Mouse (Mus musculus): ENCODE data around the gene Tmem63c. TPM values are rescaled to one million over a fixed set of nuclear protein-coding genes. Genes with fewer than 3 reads are reported as not detected.

The Tmem63c gene
- polyA plus RNA-seq, 1 experiment from 2014 or later = not detected

DNA sequence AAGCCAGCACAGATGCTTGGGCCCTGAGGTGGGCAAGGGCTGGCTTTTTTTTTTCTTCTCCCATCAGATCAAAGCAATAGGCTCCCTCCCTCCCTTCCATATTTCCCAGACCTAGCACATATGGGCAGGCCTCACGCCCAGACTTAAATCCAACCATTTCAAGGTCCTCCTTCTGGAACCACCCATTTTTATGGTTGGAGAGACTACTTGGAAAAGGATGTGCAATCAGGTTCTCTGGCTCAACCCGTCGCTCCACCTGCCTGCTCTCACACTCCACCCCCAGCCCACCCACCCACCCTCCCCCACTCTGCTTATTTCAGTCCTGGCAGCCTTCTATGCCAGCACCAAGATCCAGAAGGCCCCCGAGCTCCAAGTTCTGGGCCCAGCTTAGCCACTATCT lies 34.6 kb upstream of the Tmem63c start:
- 68% methylated on average over 4 of the region's 4 CpGs for WGBS
- no peak overlapping the region for H3K9ac ChIP-seq (replicated peaks)
- no peaks in the 10 kb centered on the region for H3K36me3 ChIP-seq
- H3K4me2 ChIP-seq = no peak overlapping the region
- no peak overlapping the region for H3K4me3 ChIP-seq (replicated peaks)
- no peak overlapping the region for H3K27ac ChIP-seq
- peaks cover 10% of the 10 kb centered on the region for H3K4me1 ChIP-seq (replicated peaks)
- H3K9me3 ChIP-seq = no peaks in the 10 kb centered on the region
- H3K27me3 ChIP-seq = peaks cover 99% of the 10 kb centered on the region
- ATAC-seq (ENCODE audit: insufficient number of reproducible peaks, insufficient read depth, low FRiP score, low TSS enrichment, low read depth) = no peak

DNA sequence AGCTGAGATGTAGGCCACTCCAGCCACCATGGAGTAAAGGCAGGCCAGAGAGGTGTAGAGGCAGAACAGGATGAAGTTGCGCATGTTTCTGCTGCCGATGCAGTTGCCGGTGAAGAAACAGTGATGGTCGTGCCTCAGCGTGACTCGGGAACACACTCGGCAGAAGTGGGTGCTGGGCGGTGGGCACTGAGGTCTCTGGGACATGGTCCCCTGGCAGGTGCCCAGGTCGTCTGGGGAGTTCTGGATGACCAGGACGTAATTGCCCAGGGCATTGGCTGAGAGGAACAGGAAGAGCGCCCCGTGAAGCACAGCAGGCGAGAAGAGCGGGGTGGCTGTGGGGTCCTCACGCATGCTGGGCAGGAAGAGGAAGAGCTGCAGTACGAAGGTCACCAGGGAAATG lies 32.9 kb upstream of the Tmem63c start:
- H3K4me1 ChIP-seq (replicated peaks) = peaks cover 10% of the 10 kb centered on the region
- WGBS = 41% methylated on average over 16 of the region's 16 CpGs
- no peak overlapping the region for H3K9ac ChIP-seq (replicated peaks)
- no peaks in the 10 kb centered on the region for H3K36me3 ChIP-seq
- H3K27me3 ChIP-seq = peaks cover 99% of the 10 kb centered on the region
- H3K4me3 ChIP-seq (replicated peaks) = no peak overlapping the region
- no peaks in the 10 kb centered on the region for H3K9me3 ChIP-seq
- no peak overlapping the region for H3K27ac ChIP-seq
- ATAC-seq (ENCODE audit: insufficient number of reproducible peaks, insufficient read depth, low FRiP score, low TSS enrichment, low read depth) = no peak
- no peak overlapping the region for H3K4me2 ChIP-seq

DNA sequence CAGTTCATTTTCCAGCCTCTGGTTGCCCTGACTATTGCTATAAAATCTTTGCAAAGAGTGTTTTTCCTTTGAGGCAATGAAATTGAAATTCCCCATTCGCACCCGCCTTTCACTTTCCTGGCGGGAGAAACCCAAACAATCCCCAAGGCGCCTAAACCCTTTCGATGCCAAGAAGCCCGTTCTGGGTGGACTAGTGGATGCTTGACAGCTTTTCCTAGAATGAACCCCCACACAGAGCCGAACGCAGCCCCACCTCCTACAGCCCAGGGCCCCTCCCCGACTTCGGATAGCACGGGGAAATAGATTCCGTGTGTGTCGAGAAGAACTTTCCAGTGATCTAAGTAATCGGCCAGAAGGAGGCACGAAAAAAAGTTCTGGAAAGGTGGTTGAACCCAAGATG lies 31.8 kb upstream of the Tmem63c start:
- Histone ChIP-seq H3K27me3 (peaks cover 98% of the 10 kb centered on the region), H3K9ac (replicated peaks) (no peak overlapping the region), H3K36me3 (no peaks in the 10 kb centered on the region), H3K4me1 (replicated peaks) (peaks cover 7% of the 10 kb centered on the region), H3K9me3 (no peaks in the 10 kb centered on the region), H3K4me3 (replicated peaks) (no peak overlapping the region), H3K4me2 (no peak overlapping the region), H3K27ac (no peak overlapping the region)
- WGBS = 7% methylated on average over 15 of the region's 15 CpGs
- no peak for ATAC-seq (ENCODE audit: insufficient number of reproducible peaks, insufficient read depth, low FRiP score, low TSS enrichment, low read depth)

DNA sequence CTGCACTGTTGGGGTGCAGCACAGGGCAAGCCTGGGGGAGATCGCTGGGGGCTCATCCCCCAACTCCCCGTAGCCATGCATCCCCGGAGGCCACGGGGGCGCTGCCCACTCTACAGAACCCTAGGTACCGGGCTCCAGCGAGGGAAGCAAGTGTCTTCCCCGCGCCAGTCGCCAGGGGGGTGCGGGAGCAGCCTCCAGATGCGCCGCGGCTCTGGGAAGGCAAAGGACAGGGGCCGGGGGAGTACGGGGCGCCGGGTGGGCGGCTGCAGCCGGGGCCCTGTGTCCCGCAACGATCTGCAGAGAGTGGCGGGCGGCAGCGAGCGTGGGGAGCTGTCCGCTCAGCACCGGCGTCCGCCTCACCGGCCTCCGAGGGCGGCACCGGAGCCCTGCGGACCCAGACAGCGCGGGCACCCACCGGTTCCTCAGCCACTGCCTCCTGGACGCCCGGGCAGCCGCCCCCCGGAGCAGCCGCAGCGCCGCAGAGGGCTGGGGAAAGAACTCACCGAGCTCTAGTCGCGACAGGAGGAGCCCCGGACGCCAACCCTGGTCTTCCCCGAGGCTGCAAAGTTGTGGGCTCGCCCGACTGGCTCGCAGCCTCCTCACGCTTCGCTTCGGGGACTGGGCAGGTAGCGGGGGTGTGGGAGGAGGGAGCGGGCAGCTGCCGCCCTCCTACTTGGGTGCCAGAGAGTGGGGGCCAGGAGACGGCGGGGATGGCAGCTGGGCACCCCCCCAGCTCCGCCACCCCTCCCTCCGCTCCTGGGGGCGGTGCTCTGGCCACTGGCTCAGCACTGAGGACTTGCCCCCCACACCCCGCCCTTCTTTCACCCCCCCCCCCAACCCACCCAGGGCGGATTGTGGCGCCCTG lies 31.0 kb upstream of the Tmem63c start, which contains the start of gene Zdhhc22:
Gene Zdhhc22, minus strand, starts transcription at position 541 of the 865 bp plus-strand sequence.
- H3K4me3 ChIP-seq (replicated peaks) = peak within 1 kb of the TSS; percentile 27
- H3K36me3 ChIP-seq = no peaks in the 10 kb centered on the region
- H3K27ac ChIP-seq = no peak within 1 kb of the TSS
- ATAC-seq (ENCODE audit: insufficient number of reproducible peaks, insufficient read depth, low FRiP score, low TSS enrichment, low read depth) = peak; percentile 64; the same call in 1 of the 2 replicates
- H3K4me2 ChIP-seq = peak within 1 kb of the TSS; percentile 49
- H3K9ac ChIP-seq (replicated peaks) = no peak within 1 kb of the TSS
- H3K9me3 ChIP-seq = no peaks in the 10 kb centered on the region
- H3K27me3 ChIP-seq = peaks cover 98% of the 10 kb centered on the region
- peaks cover 7% of the 10 kb centered on the region for H3K4me1 ChIP-seq (replicated peaks)
- under 1% methylated on average over 63 of the region's 68 CpGs for WGBS

DNA sequence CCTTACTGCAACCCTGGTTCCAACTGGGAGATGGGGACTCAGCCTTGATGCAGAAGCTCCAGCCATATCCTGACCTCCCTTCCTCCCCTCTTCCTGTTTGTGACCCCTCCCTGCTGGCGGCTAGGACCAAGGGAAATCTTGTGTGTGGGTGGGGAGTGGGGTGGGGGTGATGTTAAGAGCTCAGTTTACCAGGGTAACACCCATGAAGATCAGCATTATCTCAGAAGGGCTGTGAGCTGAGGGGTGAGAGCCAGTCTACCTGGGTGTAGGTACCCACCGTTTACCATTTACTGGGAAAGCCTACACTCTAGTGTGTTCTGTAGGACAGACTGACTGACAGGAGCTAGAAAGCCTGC lies 30.4 kb upstream of the Tmem63c start:
- H3K4me3 ChIP-seq (replicated peaks) = no peak overlapping the region
- H3K27ac ChIP-seq = no peak overlapping the region
- H3K27me3 ChIP-seq = peaks cover 92% of the 10 kb centered on the region
- no peak overlapping the region for H3K9ac ChIP-seq (replicated peaks)
- H3K4me1 ChIP-seq (replicated peaks) = peaks cover 7% of the 10 kb centered on the region
- no peaks in the 10 kb centered on the region for H3K9me3 ChIP-seq
- no peaks in the 10 kb centered on the region for H3K36me3 ChIP-seq
- WGBS = 42% methylated on average over 2 of the region's 2 CpGs
- H3K4me2 ChIP-seq = no peak overlapping the region
- no peak for ATAC-seq (ENCODE audit: insufficient number of reproducible peaks, insufficient read depth, low FRiP score, low TSS enrichment, low read depth)

DNA sequence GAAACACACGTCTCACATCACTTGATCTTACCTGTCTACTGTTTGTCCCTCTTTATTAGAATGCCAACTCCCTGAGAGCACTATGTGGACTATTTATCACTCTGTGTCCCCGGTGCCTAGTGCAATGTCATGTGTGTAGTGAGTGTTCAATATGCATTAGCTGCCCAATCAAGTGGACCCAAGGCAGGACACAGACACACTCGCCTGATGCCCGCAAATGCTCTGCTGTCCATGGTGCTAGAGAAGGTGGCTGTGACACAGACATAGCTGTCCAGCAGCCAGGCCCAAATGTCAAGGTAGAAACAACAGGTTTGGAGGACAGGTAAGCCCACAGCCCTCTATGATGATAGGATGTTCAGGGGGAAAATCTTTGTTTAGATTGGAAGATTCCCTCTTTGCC lies 27.0 kb upstream of the Tmem63c start:
- WGBS = 40% methylated on average over 4 of the region's 4 CpGs

DNA sequence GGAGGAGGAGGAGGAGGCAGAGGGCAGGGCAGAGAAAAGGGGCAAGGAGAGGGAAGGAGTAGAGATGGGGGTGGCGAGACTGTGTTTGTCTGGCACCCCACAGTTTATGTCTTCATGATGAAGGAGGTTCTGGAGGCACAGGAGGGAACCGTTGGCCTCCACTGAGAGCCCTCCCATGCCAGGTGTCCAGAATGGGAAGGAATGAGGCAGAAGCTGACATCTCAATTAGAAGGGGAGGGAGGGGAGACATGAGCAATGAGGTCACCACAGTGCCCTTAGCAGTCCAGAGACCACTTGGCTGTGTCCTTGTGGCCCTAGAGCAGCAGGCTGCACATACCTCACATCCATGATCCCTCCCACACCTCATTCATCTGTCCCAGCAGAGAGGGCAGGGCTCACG lies 26.4 kb upstream of the Tmem63c start:
- H3K36me3 ChIP-seq = no peaks in the 10 kb centered on the region
- H3K4me3 ChIP-seq (replicated peaks) = no peak overlapping the region
- peaks cover 55% of the 10 kb centered on the region for H3K27me3 ChIP-seq
- H3K27ac ChIP-seq = no peak overlapping the region
- H3K4me1 ChIP-seq (replicated peaks) = peaks cover 7% of the 10 kb centered on the region
- no peak overlapping the region for H3K9ac ChIP-seq (replicated peaks)
- no peak overlapping the region for H3K4me2 ChIP-seq
- no peaks in the 10 kb centered on the region; the same call in 1 of the 2 replicates for H3K9me3 ChIP-seq
- WGBS = 71% methylated on average over 3 of the region's 3 CpGs
- no peak for ATAC-seq (ENCODE audit: insufficient number of reproducible peaks, insufficient read depth, low FRiP score, low TSS enrichment, low read depth)

More for the DNA sequence above, 27.0 kb upstream of the Tmem63c start:
- no peak overlapping the region for H3K4me3 ChIP-seq (replicated peaks)
- no peak overlapping the region for H3K27ac ChIP-seq
- H3K9ac ChIP-seq (replicated peaks) = no peak overlapping the region
- no peaks in the 10 kb centered on the region for H3K36me3 ChIP-seq
- peaks cover 61% of the 10 kb centered on the region for H3K27me3 ChIP-seq
- H3K4me2 ChIP-seq = no peak overlapping the region
- ATAC-seq (ENCODE audit: insufficient number of reproducible peaks, insufficient read depth, low FRiP score, low TSS enrichment, low read depth) = no peak
- H3K9me3 ChIP-seq = no peaks in the 10 kb centered on the region; the same call in 1 of the 2 replicates
- peaks cover 7% of the 10 kb centered on the region for H3K4me1 ChIP-seq (replicated peaks)

DNA sequence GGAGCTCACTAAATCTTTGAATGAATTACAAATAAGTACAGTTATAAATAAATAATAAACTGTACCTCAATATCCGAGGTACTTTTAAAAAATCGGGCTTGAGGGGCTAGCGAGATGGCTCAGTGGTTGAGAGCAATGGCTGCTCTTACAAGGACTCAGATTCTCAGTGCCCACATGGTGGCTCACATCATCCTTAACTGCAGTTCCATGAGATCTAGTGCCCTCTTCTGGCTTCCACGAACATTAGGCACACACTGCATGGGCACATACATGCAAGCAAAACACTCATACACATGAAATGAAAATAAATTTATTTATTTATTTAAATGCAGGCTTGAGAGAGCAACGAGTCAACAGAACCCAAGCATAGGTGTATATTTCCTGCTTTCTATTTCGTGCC lies 25.2 kb upstream of the Tmem63c start:
- Histone ChIP-seq H3K4me1 (replicated peaks) (no peaks in the 10 kb centered on the region), H3K27me3 (peaks cover 44% of the 10 kb centered on the region), H3K36me3 (no peaks in the 10 kb centered on the region), H3K9me3 (no peaks in the 10 kb centered on the region; the same call in 1 of the 2 replicates), H3K4me2 (no peak overlapping the region), H3K4me3 (replicated peaks) (no peak overlapping the region), H3K9ac (replicated peaks) (no peak overlapping the region), H3K27ac (no peak overlapping the region)
- WGBS = 70% methylated on average over 6 of the region's 6 CpGs
- ATAC-seq (ENCODE audit: insufficient number of reproducible peaks, insufficient read depth, low FRiP score, low TSS enrichment, low read depth) = no peak

DNA sequence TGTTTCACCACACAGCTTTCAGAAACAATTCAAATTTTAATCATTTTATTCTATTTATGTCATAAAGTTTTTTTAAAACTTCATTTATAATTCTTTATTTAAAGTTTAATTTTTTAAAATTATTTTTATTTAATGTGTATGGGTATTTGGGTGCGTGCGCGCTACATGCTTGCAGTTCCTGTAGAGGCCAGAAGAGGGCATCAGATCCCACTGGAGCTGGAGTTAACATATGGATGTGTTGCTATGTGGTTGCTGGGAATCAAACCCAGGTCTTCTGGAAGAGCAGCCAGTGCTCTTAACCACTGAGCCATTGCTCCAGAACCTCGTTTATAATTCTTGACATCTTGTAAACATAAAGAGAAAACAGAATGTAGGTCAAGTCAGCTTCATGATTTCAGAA lies 22.4 kb upstream of the Tmem63c start:
- no peak overlapping the region for H3K4me2 ChIP-seq

DNA sequence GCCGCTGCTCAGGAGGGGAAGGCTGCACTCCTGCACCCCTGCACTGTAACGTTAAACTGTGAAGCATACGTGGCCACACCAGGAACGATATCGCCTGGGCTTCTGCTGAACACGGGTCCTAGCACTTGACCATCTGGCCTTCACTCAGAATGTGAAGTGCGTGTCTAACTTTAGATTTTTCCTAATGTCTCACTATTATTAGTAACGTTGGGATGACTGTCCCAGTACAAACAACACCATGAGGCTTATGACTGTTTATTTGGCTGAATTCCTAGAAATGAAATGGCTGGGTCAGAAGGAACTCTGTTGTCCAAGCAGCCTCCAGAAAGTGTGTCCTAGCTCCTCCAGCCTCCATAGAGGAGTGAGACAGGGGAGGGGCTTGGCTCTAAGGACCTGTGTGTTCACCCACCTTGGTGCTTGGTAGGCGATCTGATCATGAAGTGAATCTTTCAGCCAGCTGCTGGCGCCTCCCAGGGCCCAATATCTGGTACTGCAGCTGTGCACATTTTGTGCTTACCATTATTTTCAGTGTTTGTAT lies 21.8 kb upstream of the Tmem63c start:
- Histone ChIP-seq H3K27me3 (peaks cover 15% of the 10 kb centered on the region; the same call in 1 of the 2 replicates), H3K36me3 (no peaks in the 10 kb centered on the region), H3K9ac (replicated peaks) (no peak overlapping the region), H3K9me3 (no peaks in the 10 kb centered on the region; the same call in 1 of the 2 replicates), H3K4me2 (no peak overlapping the region), H3K27ac (no peak overlapping the region), H3K4me3 (replicated peaks) (no peak overlapping the region), H3K4me1 (replicated peaks) (no peaks in the 10 kb centered on the region)
- no peak for ATAC-seq (ENCODE audit: insufficient number of reproducible peaks, insufficient read depth, low FRiP score, low TSS enrichment, low read depth)
- 73% methylated on average over 10 of the region's 10 CpGs for WGBS

More for the DNA sequence above, 22.4 kb upstream of the Tmem63c start:
- ATAC-seq (ENCODE audit: insufficient number of reproducible peaks, insufficient read depth, low FRiP score, low TSS enrichment, low read depth) = no peak
- no peaks in the 10 kb centered on the region for H3K4me1 ChIP-seq (replicated peaks)
- H3K27ac ChIP-seq = no peak overlapping the region
- H3K27me3 ChIP-seq = peaks cover 21% of the 10 kb centered on the region; the same call in 1 of the 2 replicates
- no peak overlapping the region for H3K9ac ChIP-seq (replicated peaks)
- H3K36me3 ChIP-seq = no peaks in the 10 kb centered on the region
- H3K4me3 ChIP-seq (replicated peaks) = no peak overlapping the region
- no peaks in the 10 kb centered on the region; the same call in 1 of the 2 replicates for H3K9me3 ChIP-seq
- 86% methylated on average over 4 of the region's 4 CpGs for WGBS

DNA sequence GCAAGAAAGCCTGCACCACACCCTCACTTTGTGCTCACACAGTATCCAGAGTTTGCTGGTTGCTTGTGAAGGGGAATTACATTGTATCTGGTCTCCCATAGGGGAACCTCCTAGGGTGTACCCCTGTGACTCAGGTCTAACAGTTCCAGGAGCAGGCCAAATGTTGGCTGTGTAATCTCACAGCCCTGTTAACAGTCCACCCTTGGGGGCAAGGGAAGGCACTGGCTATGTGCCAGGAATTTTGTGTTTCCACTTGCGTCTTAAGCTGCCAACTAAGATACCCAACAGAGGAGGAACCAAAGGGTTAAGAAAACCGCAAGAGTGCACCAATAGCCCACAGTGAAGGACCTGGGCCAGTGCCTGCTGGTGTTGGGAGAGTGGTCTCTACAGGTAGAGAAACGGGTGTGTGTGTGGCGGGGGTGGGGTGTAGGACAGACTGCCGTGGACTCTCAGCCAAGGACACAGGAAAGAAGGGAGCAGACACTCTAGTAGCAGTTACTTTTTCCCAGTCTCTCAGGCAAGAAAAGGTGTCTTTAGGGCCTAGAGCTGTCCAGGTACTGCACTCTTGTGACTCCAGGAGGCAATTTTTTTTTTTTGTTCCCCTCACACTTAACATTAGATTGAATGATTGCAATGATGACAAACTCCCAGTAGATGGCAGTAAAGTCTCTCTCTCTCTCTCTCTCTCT lies 20.8 kb upstream of the Tmem63c start:
- Histone ChIP-seq H3K4me3 (replicated peaks) (no peak overlapping the region), H3K9me3 (no peaks in the 10 kb centered on the region; the same call in 1 of the 2 replicates), H3K27me3 (0 out of 2 replicates have a peak, but pooled peaks cover 8% of the 10 kb centered on the region), H3K36me3 (no peaks in the 10 kb centered on the region), H3K4me1 (replicated peaks) (no peaks in the 10 kb centered on the region), H3K9ac (replicated peaks) (no peak overlapping the region), H3K27ac (no peak overlapping the region), H3K4me2 (no peak overlapping the region)
- WGBS = 55% methylated on average over 5 of the region's 5 CpGs
- no peak for ATAC-seq (ENCODE audit: insufficient number of reproducible peaks, insufficient read depth, low FRiP score, low TSS enrichment, low read depth)

Measured in limb, embryonic 12.5 days (tissue).